8 mouse cellular contexts compared by ENCODE assay signal in genomic region chr8:26961251-26962063, GRCm38 (mm10). TPM values are rescaled to one million over a fixed set of nuclear protein-coding genes. Genes with fewer than 3 reads are reported as not detected.
DNase-seq lines count a peak whose midpoint lies in the region; ATAC-seq lines count a peak whose summit lies in the region.

No protein-coding gene starts in this region.

- H3K27me3 ChIP-seq in forebrain, embryonic 15.5 days = no peaks in the 10 kb centered on the region
- peaks cover 36% of the 10 kb centered on the region for H3K27me3 ChIP-seq in limb, embryonic 13.5 days

- intact Hi-C loops in gastrocnemius, postnatal 36 days (cut with DNase I) = no loop called here

- peak overlapping the region; percentile 69 for H3K27ac ChIP-seq in forebrain, embryonic 15.5 days (replicated peaks)
- peak overlapping the region; percentile 58 for H3K27ac ChIP-seq in limb, embryonic 13.5 days

- peak; percentile 98 for ATAC-seq in forebrain, embryonic 15.5 days (replicated peaks)
- ATAC-seq in limb, embryonic 13.5 days (ENCODE audit: low FRiP score, low read depth) = peak; percentile 45
- no peak for ATAC-seq in activated CD4-positive, CD25-positive, alpha-beta regulatory T cell, adult 4 months

- no peak overlapping the region for H3K9ac ChIP-seq in forebrain, embryonic 15.5 days (replicated peaks)
- peak overlapping the region; percentile 39; the same call in 1 of the 2 replicates for H3K9ac ChIP-seq in limb, embryonic 13.5 days

- H3K36me3 ChIP-seq in forebrain, embryonic 15.5 days = no peaks in the 10 kb centered on the region
- no peaks in the 10 kb centered on the region for H3K36me3 ChIP-seq in limb, embryonic 13.5 days

- peaks cover 26% of the 10 kb centered on the region for H3K4me1 ChIP-seq in forebrain, embryonic 15.5 days
- H3K4me1 ChIP-seq in limb, embryonic 13.5 days = peaks cover 33% of the 10 kb centered on the region

- H3K9me3 ChIP-seq in forebrain, embryonic 15.5 days = no peaks in the 10 kb centered on the region
- H3K9me3 ChIP-seq in limb, embryonic 13.5 days = no peaks in the 10 kb centered on the region

- peak; percentile 48 for DNase-seq in kidney, postnatal 14 days
- no peak for DNase-seq in kidney, adult 18-20 months
- peak; percentile 78 for DNase-seq in adrenal gland, postnatal 25 days
- peak; percentile 50 for DNase-seq in ovary, postnatal 10 days (ENCODE audit: low spot score)
- no peak for DNase-seq in gastrocnemius, postnatal 36 days

- no peak overlapping the region for H3K4me3 ChIP-seq in forebrain, embryonic 15.5 days
- H3K4me3 ChIP-seq in limb, embryonic 13.5 days = no peak overlapping the region

- peak overlapping the region; percentile 2; the same call in 1 of the 2 replicates for H3K4me2 ChIP-seq in forebrain, embryonic 15.5 days (replicated peaks)
- peak overlapping the region; percentile 40 for H3K4me2 ChIP-seq in limb, embryonic 13.5 days (replicated peaks)

- 7% methylated on average over 15 of the region's 15 CpGs for WGBS in forebrain, embryonic 15.5 days
- 8% methylated on average over 15 of the region's 15 CpGs for WGBS in limb, embryonic 13.5 days

RNA-seq across cellular contexts. Expression of gene Zfp703, which starts 15.7 kb away (rescaled TPM):
- 80.0 and 103 TPM in 2 replicates for total RNA-seq in adrenal gland, postnatal 25 days (2021)
- 14.1 and 17.5 TPM in 2 replicates for polyA plus RNA-seq in forebrain, embryonic 15.5 days (2015; fragmentation: Nextera tagmentation; extraction: Ambion mirVana)
- 16.8 and 17.6 TPM in 2 replicates for polyA plus RNA-seq in limb, embryonic 13.5 days (2015; fragmentation: Nextera tagmentation; extraction: Ambion mirVana)
- 1 to 10 TPM; 2.9 to 3.7 TPM for polyA plus RNA-seq in activated CD4-positive, CD25-positive, alpha-beta regulatory T cell, adult 4 months (2017; shearing (Covaris generic))
- 10 to 100 TPM; 21.3 to 25.2 TPM for total RNA-seq in gastrocnemius, postnatal 36 days (2021)

Comparison
In these comparisons a context has a peak if more than half of its experiments do, and no peak if none do; other contexts are left out.
1. DNase-seq: peak in kidney, postnatal 14 days (single experiment), adrenal gland, postnatal 25 days (single experiment) and ovary, postnatal 10 days (single experiment); none in kidney, adult 18-20 months (single experiment) and gastrocnemius, postnatal 36 days (0 of 2).